Mouse (Mus musculus) cerebellum, adult 11-12 months (tissue): ENCODE data around the gene Sh2d2a.
"Not testable (repeated sequence)": the region's sequence is repeated elsewhere in the genome, so short reads cannot be mapped to it uniquely, and the experiment has no call there.

Experiments
- DNase-seq: peaks from one replicate; pipeline ENCODE4 v3.0.0; 2022

Gene Sh2d2a

DNA sequence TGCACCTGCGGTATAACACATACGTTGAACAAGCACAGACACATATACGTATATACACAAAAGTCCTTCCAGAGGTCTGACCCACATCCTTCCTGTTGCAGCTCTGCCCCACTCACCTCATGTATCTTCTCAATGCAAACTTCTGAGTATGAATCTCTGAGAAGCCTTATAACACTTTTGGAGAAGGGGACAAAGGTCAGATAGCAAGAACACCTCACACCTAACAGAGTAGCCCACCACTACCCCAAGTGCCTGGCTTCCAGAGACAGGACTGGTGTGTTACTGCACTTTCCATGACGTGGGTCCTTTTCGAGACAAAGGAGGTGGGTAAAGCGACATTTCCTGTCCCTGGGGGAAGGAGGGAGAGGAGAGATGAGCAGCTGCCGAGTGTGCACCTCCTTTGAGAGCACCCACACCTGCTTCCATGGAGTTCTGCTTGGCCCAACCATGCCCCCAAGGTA is at the start of gene Sh2d2a:
TSS of gene Sh2d2a (plus strand) at position 106 of the 461 bp plus-strand sequence.
- no peak for DNase-seq

DNA sequence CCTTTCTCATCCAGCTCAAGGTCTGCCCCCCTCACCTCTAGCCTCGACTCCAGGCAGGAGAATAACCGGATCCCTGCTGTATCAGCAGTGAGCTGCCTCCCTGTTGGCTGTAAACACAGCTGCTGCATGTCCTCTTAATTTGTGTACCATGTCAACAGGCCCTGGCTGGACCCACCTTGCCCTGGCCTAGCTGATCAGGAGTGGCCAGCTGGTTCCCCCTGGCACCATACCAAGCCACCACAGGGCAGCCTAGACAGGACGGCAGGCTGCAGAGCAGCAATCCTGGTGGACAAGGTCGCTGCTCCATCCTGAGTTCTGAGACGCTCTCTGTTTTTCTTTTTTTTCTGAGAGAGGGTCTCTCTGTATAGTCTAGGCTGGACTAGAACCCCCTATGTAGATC is 44.9 kb upstream of the Sh2d2a start:
- DNase-seq, result peak; percentile 21

DNA sequence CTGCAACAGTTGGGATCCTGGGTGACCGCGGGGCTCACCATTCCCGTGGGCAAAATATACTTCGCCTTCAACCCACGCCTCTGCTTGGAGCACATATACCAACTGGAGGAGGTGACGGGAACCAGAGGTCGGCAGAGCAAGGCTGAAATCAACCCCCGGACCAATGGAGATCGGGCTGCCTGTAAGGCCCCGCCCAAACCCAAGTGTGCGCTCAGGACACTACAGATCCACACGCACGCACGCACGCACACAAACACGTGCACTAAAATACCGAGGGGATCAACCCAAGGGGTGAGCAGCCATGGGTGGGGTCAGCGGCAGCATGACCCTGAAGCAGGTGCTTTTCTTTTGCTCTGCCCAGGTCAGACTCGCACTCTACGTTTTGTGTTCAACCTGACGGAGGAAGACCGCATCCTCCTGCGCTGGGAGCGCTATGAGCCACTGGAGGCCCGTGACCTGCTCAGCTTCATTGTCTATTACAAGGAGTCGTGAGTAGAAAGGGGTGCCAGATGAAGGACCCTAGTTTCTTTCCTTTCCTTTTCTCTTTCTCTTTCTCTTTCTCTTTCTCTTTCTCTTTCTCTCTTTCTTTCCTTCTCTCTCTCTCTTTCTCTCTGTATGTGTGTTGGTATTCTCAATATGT is 42.4 kb upstream of the Sh2d2a start:
- DNase-seq, result no peak

DNA sequence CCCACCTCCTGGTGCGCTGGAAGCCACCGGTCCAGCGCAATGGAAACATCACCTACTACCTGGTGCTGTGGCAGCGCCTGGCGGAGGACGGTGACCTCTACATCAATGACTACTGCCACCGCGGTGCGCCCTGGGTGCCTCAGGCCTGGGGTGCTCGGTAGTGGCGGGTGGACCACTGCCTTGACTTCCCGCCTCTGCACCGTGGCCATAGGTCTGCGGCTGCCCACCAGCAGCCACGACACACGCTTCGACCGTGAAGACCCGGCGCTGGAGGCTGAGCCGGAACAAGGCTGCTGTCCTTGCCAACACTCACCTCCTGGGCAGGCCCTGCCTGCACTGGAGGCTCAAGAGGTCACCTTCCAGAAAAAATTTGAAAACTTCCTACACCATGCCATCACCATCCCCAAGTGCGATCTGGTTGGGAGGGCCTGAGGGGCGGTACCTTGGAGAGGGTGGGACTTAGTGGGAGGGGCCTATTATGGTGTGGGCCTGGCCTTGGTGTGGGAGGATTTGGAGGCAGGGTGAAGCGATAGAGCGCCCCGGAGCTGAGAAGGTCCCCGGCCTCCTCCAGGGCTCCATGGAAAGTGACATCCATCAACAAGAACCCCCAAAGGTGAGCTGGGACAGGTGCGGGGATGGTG is 37.1 kb upstream of the Sh2d2a start:
- no peak for DNase-seq

DNA sequence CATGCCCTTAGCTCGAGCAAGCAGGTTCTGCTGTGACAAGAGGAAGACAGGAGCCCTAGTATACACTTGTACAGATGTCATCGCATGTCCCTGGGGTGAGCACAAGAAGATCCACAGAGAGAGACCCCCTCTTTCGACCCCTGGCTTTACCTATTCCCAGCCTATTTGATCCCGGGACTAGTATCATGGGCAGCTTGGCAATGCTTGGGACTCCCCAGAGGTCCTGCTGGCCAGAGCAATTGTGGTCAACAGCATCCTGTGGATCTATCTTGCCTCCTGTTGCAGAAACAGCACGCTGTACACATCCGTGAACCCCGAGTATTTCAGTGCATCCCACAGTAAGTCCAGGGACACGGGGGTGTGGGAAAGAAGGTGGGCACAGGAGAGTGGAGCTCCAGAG is 35.3 kb upstream of the Sh2d2a start:
- no peak for DNase-seq

DNA sequence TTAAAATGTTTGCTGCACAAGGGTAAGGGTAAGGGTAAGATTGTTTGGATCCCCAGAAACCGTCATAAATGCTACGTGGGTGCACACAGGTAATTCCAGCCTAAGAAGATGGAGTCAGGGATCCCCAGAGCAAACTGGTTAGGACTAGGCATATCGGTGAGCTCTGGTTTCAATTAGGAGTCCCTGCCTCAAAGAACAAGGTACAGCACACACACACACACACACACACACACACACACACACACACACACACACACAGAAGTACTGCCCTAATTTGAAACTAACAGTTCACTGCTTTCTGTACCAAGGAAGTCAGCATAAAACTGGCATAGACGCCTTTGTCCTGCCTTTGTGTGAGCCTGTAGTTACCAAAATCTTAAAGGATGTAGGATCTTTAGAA is 34.1 kb upstream of the Sh2d2a start:
- DNase-seq, result no peak

DNA sequence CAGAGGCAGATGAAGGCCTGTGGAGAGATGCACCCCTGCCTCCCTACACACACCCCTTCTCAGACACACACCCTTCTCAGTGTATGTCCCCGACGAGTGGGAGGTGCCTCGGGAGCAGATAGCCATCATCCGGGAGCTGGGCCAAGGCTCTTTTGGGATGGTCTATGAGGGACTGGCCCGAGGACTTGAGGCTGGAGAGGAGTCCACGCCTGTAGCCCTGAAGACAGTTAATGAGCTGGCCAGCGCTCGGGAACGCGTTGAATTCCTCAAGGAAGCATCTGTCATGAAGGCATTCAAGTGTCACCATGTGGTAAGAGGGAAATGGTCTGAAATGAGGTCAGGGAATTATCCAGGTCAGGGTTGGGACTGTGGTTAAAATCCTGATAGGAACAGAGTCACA is 33.7 kb upstream of the Sh2d2a start:
- DNase-seq, result no peak

DNA sequence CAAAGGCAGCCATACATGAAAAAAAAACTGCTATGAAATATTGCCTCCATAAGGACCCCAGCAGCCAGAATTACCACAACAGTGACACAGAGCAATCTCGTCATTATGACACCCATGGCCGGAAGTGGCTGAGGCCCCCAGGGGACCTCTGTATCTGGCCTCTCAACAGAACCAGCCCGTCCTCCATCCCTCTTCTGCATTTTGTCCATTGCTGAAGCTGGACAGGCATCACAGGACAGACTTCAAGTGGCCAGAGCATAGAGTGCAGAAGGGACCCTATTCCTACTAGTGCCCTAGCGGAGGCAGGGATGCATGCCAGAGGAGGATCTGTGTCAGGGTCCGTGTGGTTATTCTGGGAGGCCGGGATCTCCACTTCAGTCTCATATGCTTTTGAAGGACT is 30.4 kb upstream of the Sh2d2a start:
- DNase-seq, result no peak

DNA sequence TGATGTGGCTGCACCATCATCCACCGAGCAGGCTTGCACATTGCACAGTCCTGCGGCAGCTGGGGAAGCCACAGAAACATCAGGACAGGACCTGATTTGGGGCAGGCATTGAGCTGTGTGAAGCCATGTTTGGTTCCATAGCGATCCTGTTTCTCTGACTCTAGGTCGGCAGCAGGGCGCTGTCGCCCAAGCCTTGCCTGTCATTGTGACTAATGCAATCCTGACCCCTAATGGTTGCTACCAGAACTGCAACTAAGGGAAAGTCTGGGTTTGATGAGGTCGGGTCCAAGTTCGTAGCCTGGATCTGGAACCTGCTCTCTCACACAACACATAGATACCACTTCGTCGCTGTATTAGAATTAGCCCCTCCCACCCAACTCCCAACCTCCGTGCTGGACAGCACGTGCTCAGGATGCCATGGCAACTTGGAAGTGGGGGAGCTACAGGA is 29.9 kb upstream of the Sh2d2a start:
- peak; percentile 46 for DNase-seq

DNA sequence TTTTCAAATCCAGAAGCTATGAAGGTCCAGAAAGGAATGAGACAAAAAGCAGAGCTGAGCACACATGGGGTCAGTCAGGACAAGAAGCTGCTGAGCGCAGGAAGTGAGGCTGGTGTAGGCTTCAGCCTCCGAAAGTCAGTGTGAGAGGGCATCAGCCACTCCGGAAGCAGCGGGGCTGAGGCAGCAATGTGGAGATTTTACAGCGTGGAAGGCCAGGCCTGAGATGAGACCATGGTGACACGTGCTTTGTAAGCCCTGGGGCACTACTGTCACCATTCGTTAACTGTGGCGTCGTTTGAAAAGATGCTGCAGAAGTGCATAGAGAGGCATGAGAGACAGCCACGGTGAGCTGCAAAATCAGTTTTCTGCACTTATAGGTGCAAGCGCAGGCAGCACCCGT is 28.3 kb upstream of the Sh2d2a start:
- DNase-seq, result no peak

DNA sequence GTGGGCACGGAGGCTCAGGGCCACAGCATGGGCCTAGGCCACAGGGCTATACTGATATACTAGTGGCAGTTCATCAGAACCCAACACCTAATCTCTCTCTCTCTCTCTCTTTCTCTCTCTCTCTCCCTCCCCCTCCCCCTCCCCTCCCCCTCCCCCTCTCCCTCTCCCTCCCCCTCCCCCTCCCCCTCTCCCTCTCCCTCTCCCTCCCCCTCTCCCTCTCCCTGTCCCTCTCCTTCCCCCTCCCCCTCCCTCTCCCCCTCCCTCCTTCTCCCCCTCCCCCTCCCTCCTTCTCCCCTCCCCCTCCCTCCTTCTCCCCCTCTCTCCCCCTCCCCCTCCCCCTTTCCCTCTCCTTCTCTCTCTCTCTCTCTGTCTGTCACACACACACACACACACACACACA is 22.3 kb upstream of the Sh2d2a start, which contains the start of gene Pear1:
TSS of gene Pear1 (minus strand) at position 101 of the 400 bp plus-strand sequence.
- DNase-seq, result not testable (repeated sequence)

DNA sequence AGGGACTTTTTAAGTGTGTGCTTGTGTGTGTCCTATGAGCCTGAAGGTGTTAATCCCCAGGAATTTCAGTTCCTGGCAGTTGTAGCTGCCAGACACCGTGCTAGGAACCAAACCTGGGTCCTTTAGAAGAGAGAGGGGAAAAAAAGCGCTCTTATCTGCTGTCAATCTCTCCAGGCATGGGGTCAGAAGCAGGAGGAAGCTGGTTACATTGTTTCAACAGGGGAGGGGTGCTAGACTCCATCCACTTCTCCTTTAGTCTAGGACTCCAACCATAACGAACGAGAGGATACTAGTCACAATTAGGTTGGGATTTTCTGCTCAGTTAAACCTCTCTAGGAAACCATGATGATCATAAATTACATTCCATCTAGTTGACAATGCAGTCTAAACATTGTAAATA is 18.1 kb upstream of the Sh2d2a start:
- no peak for DNase-seq

DNA sequence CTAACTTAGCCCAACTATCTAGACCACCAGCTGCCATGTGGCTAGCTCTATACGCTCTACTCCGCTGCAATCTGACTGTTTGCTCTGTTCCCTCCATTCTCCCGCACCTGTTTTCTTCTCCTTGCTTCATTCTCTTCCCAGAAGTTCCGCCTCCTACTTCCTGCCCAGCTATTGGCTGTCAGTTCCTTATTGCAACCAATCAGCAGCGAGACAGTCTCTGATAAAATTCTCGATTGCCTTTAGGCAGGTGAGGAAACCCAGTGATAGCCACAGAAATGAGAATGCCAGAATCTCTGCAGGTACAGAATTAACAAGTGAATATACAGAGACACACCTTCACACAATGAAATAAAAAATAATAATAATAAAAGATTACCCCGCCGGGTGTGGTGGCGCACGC is 17.5 kb upstream of the Sh2d2a start:
- DNase-seq, result no peak

DNA sequence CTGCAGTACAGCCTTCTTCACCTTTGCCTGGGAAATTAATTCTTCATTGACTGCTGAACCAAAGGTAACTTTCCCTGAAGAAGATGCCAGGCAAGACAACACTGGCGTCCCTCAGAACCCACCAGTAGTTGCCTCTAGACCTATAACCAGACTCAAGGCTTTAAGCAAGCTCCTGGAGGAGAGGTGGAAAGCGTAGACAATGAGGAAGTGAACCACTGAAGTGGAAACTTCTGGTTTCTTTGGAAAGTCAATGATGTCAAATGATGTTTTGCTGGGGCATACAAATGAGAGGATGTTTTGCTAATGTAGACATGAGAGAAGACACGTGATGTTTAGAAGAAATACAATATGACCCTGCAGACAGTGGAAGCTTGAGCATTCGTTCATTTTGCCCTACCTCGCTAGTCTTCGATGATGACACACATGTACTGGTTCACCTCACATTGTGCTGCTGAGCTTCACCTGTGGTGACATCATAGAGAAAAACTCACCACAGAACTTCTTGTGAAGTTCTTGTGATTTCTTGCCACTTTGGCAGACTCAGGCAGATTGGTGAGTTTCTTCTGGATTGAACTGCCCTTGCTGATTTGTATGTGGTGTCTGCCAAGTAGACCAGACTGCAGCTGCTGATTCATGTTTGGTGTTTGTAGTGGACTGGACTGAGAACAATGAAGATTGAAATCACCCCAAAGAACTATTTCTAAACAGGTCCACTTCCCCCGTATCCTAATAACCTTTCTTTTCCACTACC is 14.3 kb upstream of the Sh2d2a start:
- DNase-seq, result no peak

DNA sequence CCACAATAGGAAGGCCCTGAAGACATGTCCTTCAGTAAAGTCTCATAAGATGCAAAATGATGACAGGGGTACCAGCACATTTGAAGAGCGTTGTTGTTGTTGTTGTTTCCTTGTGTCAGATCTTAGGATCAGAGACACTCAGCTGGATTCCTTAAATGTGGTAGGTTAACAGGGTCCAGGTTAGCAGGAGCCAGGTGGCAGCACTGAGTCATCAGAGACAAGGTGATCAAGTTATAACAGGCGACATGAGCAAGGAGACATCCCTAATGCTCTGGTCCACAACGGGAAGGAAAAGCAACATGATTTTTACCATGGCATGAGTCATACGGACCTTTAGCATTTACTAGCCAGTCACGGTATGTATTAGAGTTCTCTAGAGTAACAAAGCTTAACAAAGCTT is 13.1 kb upstream of the Sh2d2a start:
- DNase-seq, result no peak

DNA sequence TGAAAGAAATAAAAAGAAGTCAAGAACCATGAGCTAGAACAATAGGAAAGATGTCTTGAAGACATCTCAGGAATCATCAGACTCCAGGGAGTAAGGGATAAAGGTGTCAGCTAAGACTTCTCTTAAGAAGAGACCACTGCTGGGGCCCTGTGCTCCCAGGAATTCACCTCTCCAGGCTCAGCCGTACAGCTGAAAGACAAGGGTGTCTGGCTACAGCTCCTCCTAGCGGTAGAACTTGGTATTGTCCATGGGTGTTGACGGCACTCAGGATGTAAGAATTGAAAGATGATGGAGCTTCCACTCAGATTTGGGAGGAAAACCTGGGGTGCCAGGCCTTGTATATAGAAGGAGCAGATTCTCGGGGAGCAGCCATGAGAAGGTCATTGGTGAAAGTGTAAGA is 7.9 kb upstream of the Sh2d2a start:
- no peak for DNase-seq

DNA sequence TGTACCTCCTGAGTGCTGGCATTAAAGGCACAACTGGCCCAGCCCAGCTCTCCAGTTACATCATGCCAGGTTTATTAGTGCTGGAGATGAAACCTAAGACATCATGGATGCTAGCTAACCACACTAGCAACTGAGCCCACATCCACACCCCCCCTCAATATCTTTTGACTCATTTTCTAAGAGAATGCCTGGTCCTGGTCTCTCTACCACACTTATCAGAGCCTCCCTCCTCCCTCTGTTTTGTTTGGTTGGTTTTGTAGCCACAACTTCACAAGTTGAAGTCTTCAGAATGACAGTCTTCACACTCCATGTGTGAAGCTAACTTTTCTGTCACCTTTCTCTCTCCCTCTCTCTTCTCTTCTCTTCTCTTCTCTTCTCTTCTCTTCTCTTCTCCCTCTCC is 5.7 kb upstream of the Sh2d2a start:
- DNase-seq, result no peak

DNA sequence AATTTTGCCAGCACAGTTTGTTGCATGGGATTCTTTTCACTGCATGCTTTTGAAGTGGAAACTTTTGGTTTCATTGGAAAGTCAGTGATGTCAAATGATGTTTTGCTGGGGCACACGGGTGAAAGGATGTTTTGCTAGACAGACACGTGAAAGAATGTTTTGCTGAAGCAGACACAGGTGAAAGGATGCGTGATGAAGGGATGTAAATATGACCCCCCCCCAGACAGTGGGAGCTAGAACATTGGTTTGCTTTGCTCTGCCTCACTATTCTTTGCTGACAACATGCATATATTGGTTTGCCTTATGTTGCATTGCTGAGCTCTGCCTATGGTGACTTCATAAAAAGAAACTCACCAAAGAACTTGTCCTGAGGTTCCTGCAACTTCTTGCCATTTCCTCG is 1.6 kb upstream of the Sh2d2a start:
- no peak for DNase-seq

DNA sequence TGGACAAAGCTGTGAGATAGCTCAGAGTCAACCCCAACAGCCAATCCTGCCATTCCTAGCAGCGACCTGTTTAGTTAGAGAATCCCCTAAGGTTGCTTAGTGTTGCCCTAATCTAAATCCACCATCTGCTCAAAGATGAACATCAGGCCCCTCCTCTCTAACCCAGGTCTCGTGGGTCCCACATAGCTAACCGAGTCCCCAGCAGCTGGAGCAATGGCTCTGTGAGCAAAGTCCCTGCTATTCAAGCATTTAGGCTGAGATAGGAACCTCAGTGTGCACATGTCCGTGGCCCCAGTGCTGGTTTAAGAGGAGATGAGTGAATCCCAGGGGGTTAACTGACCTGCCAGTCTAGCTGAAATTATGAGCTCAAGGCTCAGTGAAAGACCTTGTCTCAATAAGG is 369 bp upstream of the Sh2d2a start:
- no peak for DNase-seq

DNA sequence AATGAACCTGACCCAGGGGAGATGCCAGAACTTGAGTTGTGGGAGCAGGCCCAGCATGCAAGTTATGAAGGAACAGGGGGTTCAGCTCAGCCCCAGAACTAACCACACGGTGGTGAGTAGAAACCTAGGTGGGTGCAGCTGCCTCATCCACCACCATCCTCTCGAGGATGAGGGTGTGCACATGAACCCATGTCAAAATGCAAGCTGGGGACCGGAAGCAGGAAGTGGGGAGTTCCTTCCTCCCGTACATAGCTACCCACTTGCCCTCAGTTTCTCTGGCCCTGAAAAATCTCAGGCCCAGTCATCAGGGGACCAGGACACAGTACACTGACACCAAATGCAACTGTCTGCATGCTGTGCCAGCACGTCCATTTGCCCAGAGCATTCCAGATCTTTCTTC is 1.1 kb downstream of the Sh2d2a start:
- DNase-seq, result no peak

DNA sequence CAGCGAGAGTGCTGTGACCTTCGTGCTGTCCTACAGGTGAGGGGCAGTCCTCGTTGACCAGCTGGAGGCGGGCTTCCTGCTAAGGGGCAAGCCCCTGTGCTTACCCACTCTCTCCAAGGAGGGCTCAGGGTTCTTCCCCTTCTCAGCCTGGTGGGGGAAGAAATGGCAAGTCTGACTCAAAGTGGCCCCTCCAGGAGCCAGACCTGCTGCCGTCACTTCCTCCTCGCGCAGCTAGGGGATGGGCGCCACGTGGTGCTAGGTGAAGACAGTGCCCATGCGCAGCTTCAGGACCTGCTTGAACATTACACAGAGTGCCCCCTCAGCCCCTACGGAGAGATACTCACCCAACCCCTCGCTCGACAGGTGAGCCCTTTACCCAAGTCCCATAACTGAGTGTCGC is 2.6 kb downstream of the Sh2d2a start:
- no peak for DNase-seq

DNA sequence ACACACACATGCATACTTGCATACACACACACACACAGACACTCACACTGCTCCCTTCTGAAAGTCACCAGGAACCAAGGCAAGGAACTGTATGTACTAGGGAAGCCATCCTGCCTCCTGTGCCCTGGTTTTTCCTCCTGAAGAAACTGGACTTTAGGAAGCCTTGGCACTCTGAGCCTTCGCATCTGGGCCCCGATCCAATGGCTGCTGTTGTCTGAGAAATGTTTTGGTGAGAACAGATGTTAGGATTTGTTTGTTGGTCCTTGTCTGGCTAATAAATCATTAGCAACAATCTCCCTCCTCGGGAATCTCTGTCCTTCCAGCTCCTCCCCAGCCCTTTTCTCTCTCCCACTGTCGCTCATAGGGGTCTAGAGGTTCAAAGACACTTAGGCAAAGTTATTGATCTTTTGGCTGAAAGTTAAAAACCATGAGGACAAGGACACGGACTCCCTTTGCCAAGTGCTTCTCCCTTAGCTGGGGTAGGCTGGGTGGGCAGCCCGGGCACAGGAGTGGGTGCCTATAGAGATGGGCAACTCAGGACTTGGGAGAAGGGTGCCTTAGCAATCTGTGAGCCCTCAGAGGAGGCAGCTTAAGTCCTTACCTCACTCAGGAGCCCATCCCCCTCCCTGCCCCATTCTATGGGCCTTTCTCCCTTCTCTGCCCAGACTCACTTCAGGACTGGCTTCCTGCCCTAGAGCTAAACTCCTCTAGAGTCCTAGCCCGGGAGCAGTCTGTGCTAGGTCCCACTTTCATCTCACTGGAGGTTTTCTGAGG is 8.4 kb downstream of the Sh2d2a start:
- no peak for DNase-seq

DNA sequence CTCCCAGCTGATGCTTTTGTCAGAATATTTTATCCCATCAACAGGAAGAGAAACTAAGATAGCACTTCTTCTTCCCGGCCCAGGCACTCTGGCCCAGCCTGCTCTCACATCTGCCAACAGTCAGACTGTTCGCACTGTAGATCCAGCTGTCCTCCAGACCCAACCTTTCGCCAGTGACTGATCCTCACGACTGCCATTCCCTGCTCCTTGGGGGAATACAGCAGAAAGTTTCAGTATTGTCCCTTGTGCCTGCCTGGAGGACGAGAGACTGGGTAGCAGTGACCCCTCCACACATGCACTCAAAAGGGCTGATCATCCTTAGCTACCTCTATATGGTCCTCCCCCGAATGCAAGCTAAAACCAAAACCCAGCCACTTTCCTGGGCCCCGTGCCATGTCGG is 9.4 kb downstream of the Sh2d2a start:
- DNase-seq, result no peak
